Mouse (Mus musculus) liver, embryonic 15.5 days (tissue): Measurements from ENCODE around the gene Asap3. TPM values are rescaled to one million over a fixed set of nuclear protein-coding genes. Genes with fewer than 3 reads are reported as not detected.

Experiments used
- ATAC-seq: fragments of 200-750 bp; cut with Nextera tagmentation; 2 replicates; pipeline ENCODE4 v1.8.0; 2017; ENCODE audit warnings: moderate number of reproducible peaks, mild to moderate bottlenecking, moderate library complexity; ENCODE audit not compliant: insufficient read depth
- H3K27ac ChIP-seq: fragments of 300-500 bp; sonication (generic); replicated peaks from 2 replicates; pipeline ENCODE4 v1.5.1; 2015; ENCODE audit warnings: mild to moderate bottlenecking, inconsistent platforms
- H3K27me3 ChIP-seq: fragments of 300-500 bp; sonication (generic); 2 replicates; pipeline ENCODE4 v1.6.1; 2015; ENCODE audit warnings: mild to moderate bottlenecking, inconsistent platforms
- H3K36me3 ChIP-seq: fragments of 300-500 bp; sonication (generic); replicated peaks from 2 replicates; pipeline ENCODE4 v1.6.1; 2015; ENCODE audit warnings: moderate library complexity, mild to moderate bottlenecking, inconsistent platforms
- H3K4me1 ChIP-seq: fragments of 300-500 bp; sonication (generic); replicated peaks from 2 replicates; pipeline ENCODE4 v1.6.1; 2015; ENCODE audit warnings: inconsistent platforms
- H3K4me2 ChIP-seq: fragments of 300-500 bp; sonication (generic); 2 replicates; pipeline ENCODE4 v1.6.1; 2015; ENCODE audit warnings: moderate library complexity, mild to moderate bottlenecking, inconsistent platforms
- H3K4me3 ChIP-seq: fragments of 300-500 bp; sonication (generic); replicated peaks from 2 replicates; pipeline ENCODE4 v1.5.1; 2015; ENCODE audit warnings: mild to moderate bottlenecking, inconsistent platforms
- H3K9ac ChIP-seq: fragments of 300-500 bp; sonication (generic); 2 replicates; pipeline ENCODE4 v1.6.1; 2015; ENCODE audit warnings: moderate library complexity, mild to moderate bottlenecking, inconsistent platforms
- H3K9me3 ChIP-seq: fragments of 300-500 bp; sonication (generic); replicated peaks from 2 replicates; pipeline ENCODE4 v1.6.1; 2016; ENCODE audit warnings: inconsistent platforms
- WGBS: fragments of 180-500 bp; shearing (Covaris S2); methylation state at CpG from one replicate; pipeline ENCODE4 v1.1.7; 2015; ENCODE audit warnings: mixed read lengths; ENCODE audit not compliant: insufficient replicate concordance; 5-methylcytosine and 5-hydroxymethylcytosine counted together
- polyA plus RNA-seq: library from polyadenylated mRNA; unstranded; fragments of >200 nt; fragmentation: Nextera tagmentation; extraction: Ambion mirVana; gene quantifications from 2 replicates; pipeline ENCODE4 v1.2.1, GENCODE M21; 2015

Gene Asap3
- polyA plus RNA-seq, 1 experiment from 2014 or later = 2.5 TPM

- H3K27ac ChIP-seq = peak overlapping the region; percentile 57
- H3K36me3 ChIP-seq = peaks cover 23% of the 10 kb centered on the region
- H3K9ac ChIP-seq = no peak overlapping the region
- H3K9me3 ChIP-seq = no peaks in the 10 kb centered on the region
- WGBS = 27% methylated on average over 9 of the region's 9 CpGs
- peaks cover 33% of the 10 kb centered on the region for H3K4me1 ChIP-seq
- H3K4me2 ChIP-seq = no peak overlapping the region
- H3K4me3 ChIP-seq = no peak overlapping the region
- no peak for ATAC-seq
- peaks cover 45% of the 10 kb centered on the region for H3K27me3 ChIP-seq
These were observed 6.4 kb upstream of the Asap3 start for GRCm38 (mm10) chr4:136199562-136200292.

GRCm38 (mm10) chr4:136202509-136202908 lies 3.7 kb upstream of the Asap3 start:
- Histone ChIP-seq H3K27me3 (peaks cover 71% of the 10 kb centered on the region), H3K4me2 (no peak overlapping the region), H3K36me3 (no peaks in the 10 kb centered on the region), H3K4me1 (peaks cover 36% of the 10 kb centered on the region), H3K27ac (no peak overlapping the region), H3K9ac (no peak overlapping the region), H3K4me3 (no peak overlapping the region), H3K9me3 (no peaks in the 10 kb centered on the region)
- WGBS = 6% methylated on average over 9 of the region's 9 CpGs
- ATAC-seq = no peak

DNA sequence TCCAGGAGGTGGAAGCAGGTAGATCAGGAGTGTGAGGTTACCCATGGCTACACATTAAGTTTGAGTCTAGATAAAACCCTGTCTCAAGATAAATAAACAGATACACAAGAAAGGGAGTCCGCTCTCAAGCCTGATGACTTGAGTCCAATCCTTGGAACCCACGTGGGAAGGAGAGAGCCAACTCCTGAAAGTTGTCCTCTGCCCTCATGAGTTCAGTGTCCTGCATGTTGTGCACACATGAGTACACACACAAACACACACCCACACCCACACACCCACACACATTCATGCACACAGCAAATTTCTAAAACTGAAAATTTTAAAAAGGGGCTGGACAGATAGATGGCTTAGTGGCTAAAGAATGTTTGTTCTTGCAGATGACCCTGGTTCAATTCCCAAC lies 1.4 kb upstream of the Asap3 start:
- no peak for ATAC-seq
- Histone ChIP-seq H3K36me3 (no peaks in the 10 kb centered on the region), H3K9ac (no peak overlapping the region), H3K4me1 (peaks cover 35% of the 10 kb centered on the region), H3K27me3 (peaks cover 93% of the 10 kb centered on the region), H3K27ac (no peak overlapping the region), H3K4me2 (no peak overlapping the region), H3K9me3 (no peaks in the 10 kb centered on the region), H3K4me3 (no peak overlapping the region)
- WGBS = 64% methylated on average over 2 of the region's 2 CpGs

DNA sequence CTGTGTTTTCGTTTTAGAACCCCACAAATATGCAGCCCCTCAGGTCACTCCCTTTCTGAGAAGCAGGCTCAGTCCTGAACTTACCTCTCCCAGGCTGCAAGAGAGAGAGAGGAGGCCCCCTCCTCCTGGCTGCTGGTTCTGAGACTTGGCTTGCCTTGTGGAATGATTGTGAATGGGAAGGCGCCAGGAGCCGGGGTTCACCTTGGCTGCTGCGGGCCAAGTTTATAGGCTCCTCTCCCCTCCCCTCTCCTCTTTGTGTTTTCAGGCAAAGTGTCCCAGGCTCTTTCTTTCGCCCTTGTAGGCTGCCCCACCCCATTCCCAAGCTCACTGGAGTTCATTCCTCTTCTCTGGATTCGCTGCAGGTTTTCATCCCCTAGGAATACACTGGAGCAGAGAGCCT lies 778 bp downstream of the Asap3 start:
- peaks cover 30% of the 10 kb centered on the region for H3K4me1 ChIP-seq
- H3K27me3 ChIP-seq = peaks cover 88% of the 10 kb centered on the region
- H3K4me2 ChIP-seq = peak overlapping the region; percentile 95
- 15% methylated on average over 6 of the region's 6 CpGs for WGBS
- no peak overlapping the region for H3K27ac ChIP-seq
- H3K36me3 ChIP-seq = no peaks in the 10 kb centered on the region
- no peaks in the 10 kb centered on the region for H3K9me3 ChIP-seq
- H3K4me3 ChIP-seq = peak overlapping the region; percentile 62
- H3K9ac ChIP-seq = peak overlapping the region; percentile 65; the same call in 1 of the 2 replicates
- ATAC-seq = no peak

GRCm38 (mm10) chr4:136210931-136211330 lies 4.8 kb downstream of the Asap3 start:
- H3K9me3 ChIP-seq = no peaks in the 10 kb centered on the region
- no peak overlapping the region for H3K4me2 ChIP-seq
- H3K4me1 ChIP-seq = peaks cover 25% of the 10 kb centered on the region
- no peak for ATAC-seq
- H3K36me3 ChIP-seq = no peaks in the 10 kb centered on the region
- 51% methylated on average over 9 of the region's 9 CpGs for WGBS
- no peak overlapping the region for H3K4me3 ChIP-seq
- no peak overlapping the region for H3K9ac ChIP-seq
- no peak overlapping the region for H3K27ac ChIP-seq
- H3K27me3 ChIP-seq = peaks cover 52% of the 10 kb centered on the region

GRCm38 (mm10) chr4:136213629-136214028 lies 7.5 kb downstream of the Asap3 start:
- Histone ChIP-seq H3K36me3 (no peaks in the 10 kb centered on the region), H3K4me2 (no peak overlapping the region), H3K4me1 (peaks cover 17% of the 10 kb centered on the region), H3K4me3 (no peak overlapping the region), H3K27ac (peak overlapping the region; percentile 60; the same call in 1 of the 2 replicates), H3K9me3 (no peaks in the 10 kb centered on the region), H3K27me3 (peaks cover 51% of the 10 kb centered on the region), H3K9ac (no peak overlapping the region)
- peak; percentile 19; the same call in 1 of the 2 replicates for ATAC-seq
- 55% methylated on average over 7 of the region's 7 CpGs for WGBS

GRCm38 (mm10) chr4:136214828-136215227 lies 8.7 kb downstream of the Asap3 start:
- Histone ChIP-seq H3K9me3 (no peaks in the 10 kb centered on the region), H3K27ac (peak overlapping the region; percentile 60), H3K4me3 (no peak overlapping the region), H3K4me2 (peak overlapping the region; percentile 13; the same call in 1 of the 2 replicates), H3K9ac (no peak overlapping the region), H3K36me3 (no peaks in the 10 kb centered on the region), H3K27me3 (peaks cover 51% of the 10 kb centered on the region), H3K4me1 (peaks cover 14% of the 10 kb centered on the region; the same call in 1 of the 2 replicates)
- peak; percentile 80 for ATAC-seq
- 62% methylated on average over 8 of the region's 8 CpGs for WGBS

GRCm38 (mm10) chr4:136215576-136215975 lies 9.4 kb downstream of the Asap3 start:
- 70% methylated on average over 8 of the region's 8 CpGs for WGBS
- Histone ChIP-seq H3K4me2 (peak overlapping the region; percentile 13), H3K27ac (peak overlapping the region; percentile 65)

DNA sequence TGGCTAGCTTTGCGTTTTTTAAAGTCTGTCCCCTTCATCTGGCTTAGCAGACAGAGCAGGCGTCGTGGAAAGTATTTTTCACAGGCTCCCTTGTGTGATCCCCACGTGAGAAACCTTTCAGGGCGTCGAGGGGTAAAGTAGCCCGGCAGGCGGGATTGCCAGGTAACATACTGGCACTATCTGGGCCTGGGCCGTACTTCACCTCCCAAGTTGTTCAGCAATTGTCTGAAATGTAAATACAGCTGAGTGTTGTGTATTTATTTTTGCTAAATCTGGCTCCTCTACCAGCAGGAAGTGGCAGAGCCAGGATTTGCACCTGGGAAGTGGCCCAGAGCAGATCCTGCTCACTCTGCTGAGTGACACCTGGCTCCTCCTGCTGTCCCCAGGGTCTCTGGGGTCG lies 10.9 kb downstream of the Asap3 start:
- Histone ChIP-seq H3K36me3 (no peaks in the 10 kb centered on the region), H3K9ac (no peak overlapping the region), H3K4me2 (no peak overlapping the region), H3K9me3 (no peaks in the 10 kb centered on the region), H3K27ac (0 out of 2 replicates have a peak overlapping the region, but pooled peaks have one; percentile 19), H3K4me1 (peaks cover 14% of the 10 kb centered on the region; the same call in 1 of the 2 replicates), H3K4me3 (no peak overlapping the region), H3K27me3 (peaks cover 58% of the 10 kb centered on the region)
- WGBS = 44% methylated on average over 10 of the region's 10 CpGs
- no peak for ATAC-seq

More at GRCm38 (mm10) chr4:136215576-136215975, 9.4 kb downstream of the Asap3 start:
- no peak for ATAC-seq
- H3K27me3 ChIP-seq = peaks cover 51% of the 10 kb centered on the region
- H3K4me1 ChIP-seq = peaks cover 14% of the 10 kb centered on the region; the same call in 1 of the 2 replicates
- H3K9me3 ChIP-seq = no peaks in the 10 kb centered on the region
- no peak overlapping the region for H3K9ac ChIP-seq
- no peak overlapping the region for H3K4me3 ChIP-seq
- no peaks in the 10 kb centered on the region for H3K36me3 ChIP-seq

DNA sequence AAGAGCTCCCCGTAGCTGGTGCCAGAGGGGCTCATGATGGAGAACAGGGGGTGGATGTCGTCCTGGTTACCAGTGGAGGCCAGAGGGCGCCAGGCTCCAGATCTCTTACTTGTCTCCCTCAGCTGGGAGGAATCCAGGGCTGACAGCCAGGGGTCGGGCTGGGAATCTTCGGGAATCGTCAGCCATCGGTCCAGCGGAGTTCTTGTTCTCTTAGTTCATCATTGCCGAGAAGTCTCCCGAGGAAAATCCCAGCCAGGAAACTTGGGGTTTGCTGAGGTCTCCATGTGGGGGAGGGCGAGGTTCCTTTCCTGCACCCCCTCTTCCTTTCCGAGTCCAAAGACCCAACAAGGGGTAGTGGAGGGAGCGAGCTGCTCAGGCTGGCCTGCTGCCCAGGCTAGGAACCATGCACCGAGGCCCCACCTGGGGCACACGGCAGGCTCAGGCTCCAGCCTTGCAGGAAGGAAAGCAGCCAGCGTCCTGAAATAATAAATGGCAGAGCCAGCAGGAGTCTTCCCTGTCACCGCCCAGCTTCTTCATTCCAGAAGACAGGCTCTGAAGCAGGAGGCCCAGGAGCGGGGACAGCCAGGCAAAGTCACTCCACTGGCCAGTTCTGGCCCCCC lies 12.5 kb downstream of the Asap3 start:
- H3K27me3 ChIP-seq = peaks cover 59% of the 10 kb centered on the region
- no peak for ATAC-seq
- no peak overlapping the region for H3K27ac ChIP-seq
- H3K36me3 ChIP-seq = no peaks in the 10 kb centered on the region
- peak overlapping the region; percentile 0; the same call in 1 of the 2 replicates for H3K4me2 ChIP-seq
- no peak overlapping the region for H3K9ac ChIP-seq
- H3K9me3 ChIP-seq = no peaks in the 10 kb centered on the region
- 0 out of 2 replicates have a peak, but pooled peaks cover 12% of the 10 kb centered on the region for H3K4me1 ChIP-seq
- WGBS = 22% methylated on average over 18 of the region's 18 CpGs
- no peak overlapping the region for H3K4me3 ChIP-seq

GRCm38 (mm10) chr4:136220133-136220775 lies 14.1 kb downstream of the Asap3 start:
- Histone ChIP-seq H3K9me3 (no peaks in the 10 kb centered on the region), H3K9ac (no peak overlapping the region), H3K4me3 (no peak overlapping the region), H3K27me3 (peaks cover 60% of the 10 kb centered on the region), H3K36me3 (no peaks in the 10 kb centered on the region), H3K27ac (no peak overlapping the region), H3K4me1 (0 out of 2 replicates have a peak, but pooled peaks cover 12% of the 10 kb centered on the region), H3K4me2 (no peak overlapping the region)
- 8% methylated on average over 17 of the region's 17 CpGs for WGBS
- ATAC-seq = no peak
